ENCODE assay signal across 11 mouse cellular contexts in genomic region chr11:70657573-70657972, GRCm38 (mm10). TPM values are rescaled to one million over a fixed set of nuclear protein-coding genes. Genes with fewer than 3 reads are reported as not detected.
DNase-seq lines count a peak whose midpoint lies in the region; ATAC-seq and TF ChIP-seq lines count a peak whose summit lies in the region.
"Had no signal": no experiment of that assay in that cellular context is flagged by ENCODE, and none has a peak within 500 bp of the region (broad histone marks: within the 10 kb centered on the region; RNA-seq: fewer than 3 reads in every experiment).

No protein-coding gene starts in this region.

- H3K36me3 ChIP-seq in heart, embryonic 14.5 days (ENCODE audit: control insufficient read depth, insufficient read depth, low read length), result peaks cover 49% of the 10 kb centered on the region
- 0 out of 2 replicates have a peak, but pooled peaks cover under 1% of the 10 kb centered on the region for H3K36me3 ChIP-seq in stomach, embryonic 16.5 days (ENCODE audit: control insufficient read depth, insufficient read depth, low read length)
- peaks cover 3% of the 10 kb centered on the region; the same call in 1 of the 2 replicates for H3K36me3 ChIP-seq in stomach, postnatal 0 days (ENCODE audit: control insufficient read depth, insufficient read depth, low read length)
- peaks cover 21% of the 10 kb centered on the region for H3K36me3 ChIP-seq in embryonic facial prominence, embryonic 15.5 days
- peaks cover 31% of the 10 kb centered on the region for H3K36me3 ChIP-seq in limb, embryonic 15.5 days

- H3K9me3 ChIP-seq in heart, embryonic 14.5 days (ENCODE audit: control insufficient read depth, low read length), result no peaks in the 10 kb centered on the region
- no peaks in the 10 kb centered on the region for H3K9me3 ChIP-seq in stomach, embryonic 16.5 days (replicated peaks; ENCODE audit: control insufficient read depth, low read length)
- no peaks in the 10 kb centered on the region for H3K9me3 ChIP-seq in stomach, postnatal 0 days (ENCODE audit: control insufficient read depth, low read length)
- H3K9me3 ChIP-seq in embryonic facial prominence, embryonic 15.5 days (replicated peaks), result no peaks in the 10 kb centered on the region
- H3K9me3 ChIP-seq in limb, embryonic 15.5 days, result no peaks in the 10 kb centered on the region

- no peak for DNase-seq in heart, postnatal 25 days (ENCODE audit: low spot score)
- DNase-seq in stomach, postnatal 0 days (ENCODE audit: low spot score), result no peak
- DNase-seq: lung, adult 2 months; midbrain, embryonic 14.5 days had no signal

- H3K4me1 ChIP-seq in heart, embryonic 14.5 days (ENCODE audit: control insufficient read depth in 2 of 2, insufficient read depth in 2 of 2, low read length in 2 of 2), result peaks cover 32 to 40% of the 10 kb centered on the region in 2 experiments
- H3K4me1 ChIP-seq in stomach, embryonic 16.5 days (ENCODE audit: control insufficient read depth, insufficient read depth, low read length), result peaks cover 24% of the 10 kb centered on the region
- H3K4me1 ChIP-seq in stomach, postnatal 0 days (replicated peaks; ENCODE audit: control insufficient read depth, insufficient read depth), result peaks cover 5% of the 10 kb centered on the region; the same call in 1 of the 2 replicates
- H3K4me1 ChIP-seq in embryonic facial prominence, embryonic 15.5 days, result peaks cover 38% of the 10 kb centered on the region
- H3K4me1 ChIP-seq in limb, embryonic 15.5 days, result peaks cover 49% of the 10 kb centered on the region

- H3K9ac ChIP-seq in heart, embryonic 14.5 days (ENCODE audit: low read length), result peak overlapping the region; percentile 99
- no peak overlapping the region for H3K9ac ChIP-seq in stomach, embryonic 16.5 days (ENCODE audit: low read length)
- H3K9ac ChIP-seq in stomach, postnatal 0 days (ENCODE audit: low read length), result no peak overlapping the region
- H3K9ac ChIP-seq in embryonic facial prominence, embryonic 15.5 days, result no peak overlapping the region
- H3K9ac ChIP-seq in limb, embryonic 15.5 days, result no peak overlapping the region

- H3K4me3 ChIP-seq in heart, embryonic 14.5 days (ENCODE audit: control insufficient read depth in 1 of 2, insufficient read depth in 1 of 2, low read depth in 1 of 2, low read length in 2 of 2), result peak overlapping the region; percentile 79 to 97
- H3K4me3 ChIP-seq in stomach, embryonic 16.5 days (replicated peaks; ENCODE audit: low read length), result no peak overlapping the region
- no peak overlapping the region for H3K4me3 ChIP-seq in stomach, postnatal 0 days (ENCODE audit: low read depth, low read length)
- peak overlapping the region; percentile 5; the same call in 1 of the 2 replicates for H3K4me3 ChIP-seq in embryonic facial prominence, embryonic 15.5 days (replicated peaks)
- H3K4me3 ChIP-seq in limb, embryonic 15.5 days, result peak overlapping the region; percentile 100; the same call in 1 of the 2 replicates

- peak overlapping the region; percentile 85 to 98 for H3K27ac ChIP-seq in heart, embryonic 14.5 days (replicated peaks in 1 of 2; ENCODE audit: control insufficient read depth in 1 of 2, insufficient read depth in 1 of 2, low read depth in 2 of 2, low read length in 2 of 2)
- 0 out of 2 replicates have a peak overlapping the region, but pooled peaks have one; percentile 99 for H3K27ac ChIP-seq in stomach, embryonic 16.5 days (ENCODE audit: low read length)
- H3K27ac ChIP-seq in stomach, postnatal 0 days (replicated peaks), result no peak overlapping the region
- H3K27ac ChIP-seq in embryonic facial prominence, embryonic 15.5 days (replicated peaks), result peak overlapping the region; percentile 99; the same call in 1 of the 2 replicates
- H3K27ac ChIP-seq in limb, embryonic 15.5 days, result peak overlapping the region; percentile 99
- H3K27ac ChIP-seq: hindbrain, postnatal 0 days had no signal

- H3K4me2 ChIP-seq in heart, embryonic 14.5 days (ENCODE audit: low read length), result peak overlapping the region; percentile 90
- no peak overlapping the region for H3K4me2 ChIP-seq in stomach, embryonic 16.5 days (ENCODE audit: low read depth, low read length)
- H3K4me2 ChIP-seq in stomach, postnatal 0 days (replicated peaks; ENCODE audit: low read depth), result no peak overlapping the region
- no peak overlapping the region for H3K4me2 ChIP-seq in embryonic facial prominence, embryonic 15.5 days (replicated peaks)
- H3K4me2 ChIP-seq in limb, embryonic 15.5 days, result 0 out of 2 replicates have a peak overlapping the region, but pooled peaks have one; percentile 89

- 29% methylated on average over 6 of the region's 6 CpGs for WGBS in heart, embryonic 14.5 days
- 50% methylated on average over 6 of the region's 6 CpGs for WGBS in stomach, embryonic 16.5 days
- 59% methylated on average over 6 of the region's 6 CpGs for WGBS in stomach, postnatal 0 days
- WGBS in embryonic facial prominence, embryonic 15.5 days, result 46% methylated on average over 6 of the region's 6 CpGs
- 40% methylated on average over 6 of the region's 6 CpGs for WGBS in limb, embryonic 15.5 days

- TF ChIP-seq EP300 in stomach, postnatal 0 days (optimal IDR thresholded peaks at IDR 0.05), result no peak

- intact Hi-C loops in heart, postnatal 25 days (cut with DNase I), result loop anchor here (10.0 kb wide), 1 partner anchor 643 kb away; the partner anchor contains the start of genes Acadvl and Dlg4

- ATAC-seq in heart, embryonic 14.5 days (ENCODE audit: insufficient number of reproducible peaks, insufficient read depth, low FRiP score, low read depth), result no peak
- ATAC-seq in stomach, embryonic 16.5 days (ENCODE audit: insufficient read depth, low FRiP score), result no peak
- ATAC-seq in stomach, postnatal 0 days (ENCODE audit: low FRiP score, low TSS enrichment), result no peak
- ATAC-seq in embryonic facial prominence, embryonic 15.5 days (ENCODE audit: insufficient number of reproducible peaks, low FRiP score, low TSS enrichment, low read depth), result no peak
- ATAC-seq in limb, embryonic 15.5 days (ENCODE audit: insufficient number of reproducible peaks, low FRiP score, low TSS enrichment, low read depth), result no peak
- no peak for ATAC-seq in activated CD4-positive, CD25-positive, alpha-beta regulatory T cell, adult 4 months
- ATAC-seq: forebrain, embryonic 16.5 days; hindbrain, postnatal 0 days had no signal

- no peak for TF ChIP-seq CTCF in stomach, postnatal 0 days (IDR thresholded peaks at IDR 0.05; ENCODE audit: low read depth)

- H3K27me3 ChIP-seq in heart, embryonic 14.5 days (ENCODE audit: control insufficient read depth, insufficient read depth, low read length), result no peaks in the 10 kb centered on the region
- H3K27me3 ChIP-seq in stomach, embryonic 16.5 days (ENCODE audit: control insufficient read depth, insufficient read depth, low read length), result no peaks in the 10 kb centered on the region
- no peaks in the 10 kb centered on the region for H3K27me3 ChIP-seq in stomach, postnatal 0 days (ENCODE audit: control insufficient read depth, insufficient read depth, low read length)
- H3K27me3 ChIP-seq in embryonic facial prominence, embryonic 15.5 days, result no peaks in the 10 kb centered on the region
- no peaks in the 10 kb centered on the region for H3K27me3 ChIP-seq in limb, embryonic 15.5 days

RNA-seq across cellular contexts. Expression of gene Eno3, which starts 0.6 kb away (rescaled TPM):
- 468 and 495 TPM in 2 replicates for polyA plus RNA-seq in heart, embryonic 14.5 days (2014; fragmentation: Nextera tagmentation; extraction: Ambion mirVana)
- total RNA-seq in heart, postnatal 25 days (2021), result 1,000 to 10,000 TPM; 2,028 to 2,111 TPM
- polyA plus RNA-seq in stomach, embryonic 16.5 days (2015; fragmentation: Nextera tagmentation; extraction: Ambion mirVana), result 19.3 and 126 TPM in 2 replicates
- 9.6 and 10.8 TPM in 2 replicates for polyA plus RNA-seq in stomach, postnatal 0 days (2015; fragmentation: Nextera tagmentation; extraction: Ambion mirVana)
- 81.9 and 112 TPM in 2 replicates for polyA plus RNA-seq in embryonic facial prominence, embryonic 15.5 days (2015; fragmentation: Nextera tagmentation; extraction: Ambion mirVana)
- polyA plus RNA-seq in limb, embryonic 15.5 days (2015; fragmentation: Nextera tagmentation; extraction: Ambion mirVana), result 71.5 and 252 TPM in 2 replicates
- 10 to 100 TPM; 20.9 to 21.4 TPM for polyA plus RNA-seq in activated CD4-positive, CD25-positive, alpha-beta regulatory T cell, adult 4 months (2017; shearing (Covaris generic))

RNA-seq across cellular contexts. Expression of gene Pfn1, which starts 3.1 kb away (rescaled TPM):
- 1,353 and 1,384 TPM in 2 replicates for polyA plus RNA-seq in heart, embryonic 14.5 days (2014; fragmentation: Nextera tagmentation; extraction: Ambion mirVana)
- total RNA-seq in heart, postnatal 25 days (2021), result 100 to 1,000 TPM; 290 to 310 TPM
- polyA plus RNA-seq in stomach, embryonic 16.5 days (2015; fragmentation: Nextera tagmentation; extraction: Ambion mirVana), result 1,820 and 1,821 TPM in 2 replicates
- 1,446 and 1,550 TPM in 2 replicates for polyA plus RNA-seq in stomach, postnatal 0 days (2015; fragmentation: Nextera tagmentation; extraction: Ambion mirVana)
- polyA plus RNA-seq in embryonic facial prominence, embryonic 15.5 days (2015; fragmentation: Nextera tagmentation; extraction: Ambion mirVana), result 1,669 and 1,769 TPM in 2 replicates
- polyA plus RNA-seq in limb, embryonic 15.5 days (2015; fragmentation: Nextera tagmentation; extraction: Ambion mirVana), result 1,605 and 1,679 TPM in 2 replicates
- 1,000 to 10,000 TPM; 3,856 to 4,120 TPM for polyA plus RNA-seq in activated CD4-positive, CD25-positive, alpha-beta regulatory T cell, adult 4 months (2017; shearing (Covaris generic))

RNA-seq across cellular contexts. Expression of gene Slc25a11, which starts 10.3 kb away (rescaled TPM):
- polyA plus RNA-seq in heart, embryonic 14.5 days (2014; fragmentation: Nextera tagmentation; extraction: Ambion mirVana), result 290 and 303 TPM in 2 replicates
- total RNA-seq in heart, postnatal 25 days (2021), result 100 to 1,000 TPM; 550 to 562 TPM
- 163 and 169 TPM in 2 replicates for polyA plus RNA-seq in stomach, embryonic 16.5 days (2015; fragmentation: Nextera tagmentation; extraction: Ambion mirVana)
- 120 and 121 TPM in 2 replicates for polyA plus RNA-seq in stomach, postnatal 0 days (2015; fragmentation: Nextera tagmentation; extraction: Ambion mirVana)
- polyA plus RNA-seq in embryonic facial prominence, embryonic 15.5 days (2015; fragmentation: Nextera tagmentation; extraction: Ambion mirVana), result 171 and 176 TPM in 2 replicates
- polyA plus RNA-seq in limb, embryonic 15.5 days (2015; fragmentation: Nextera tagmentation; extraction: Ambion mirVana), result 165 and 188 TPM in 2 replicates
- polyA plus RNA-seq in activated CD4-positive, CD25-positive, alpha-beta regulatory T cell, adult 4 months (2017; shearing (Covaris generic)), result 100 to 1,000 TPM in 1 of 2 experiments, 10 to 100 TPM in 1; 80.4 to 124 TPM

RNA-seq across cellular contexts. Expression of gene Rnf167, which starts 10.5 kb away (rescaled TPM):
- polyA plus RNA-seq in heart, embryonic 14.5 days (2014; fragmentation: Nextera tagmentation; extraction: Ambion mirVana), result 73.2 and 75.9 TPM in 2 replicates
- total RNA-seq in heart, postnatal 25 days (2021), result 10 to 100 TPM; 48.0 to 54.0 TPM
- 104 and 111 TPM in 2 replicates for polyA plus RNA-seq in stomach, embryonic 16.5 days (2015; fragmentation: Nextera tagmentation; extraction: Ambion mirVana)
- polyA plus RNA-seq in stomach, postnatal 0 days (2015; fragmentation: Nextera tagmentation; extraction: Ambion mirVana), result 62.8 and 70.5 TPM in 2 replicates
- polyA plus RNA-seq in embryonic facial prominence, embryonic 15.5 days (2015; fragmentation: Nextera tagmentation; extraction: Ambion mirVana), result 129 and 147 TPM in 2 replicates
- 124 TPM in 2 replicates for polyA plus RNA-seq in limb, embryonic 15.5 days (2015; fragmentation: Nextera tagmentation; extraction: Ambion mirVana)
- 100 to 1,000 TPM; 281 to 288 TPM for polyA plus RNA-seq in activated CD4-positive, CD25-positive, alpha-beta regulatory T cell, adult 4 months (2017; shearing (Covaris generic))

RNA-seq across cellular contexts. Expression of gene Spag7, which starts 11.6 kb away (rescaled TPM):
- polyA plus RNA-seq in heart, embryonic 14.5 days (2014; fragmentation: Nextera tagmentation; extraction: Ambion mirVana), result 177 TPM in 2 replicates
- total RNA-seq in heart, postnatal 25 days (2021), result 10 to 100 TPM; 89.8 to 99.5 TPM
- 148 and 149 TPM in 2 replicates for polyA plus RNA-seq in stomach, embryonic 16.5 days (2015; fragmentation: Nextera tagmentation; extraction: Ambion mirVana)
- polyA plus RNA-seq in stomach, postnatal 0 days (2015; fragmentation: Nextera tagmentation; extraction: Ambion mirVana), result 77.7 and 79.4 TPM in 2 replicates
- 155 and 164 TPM in 2 replicates for polyA plus RNA-seq in embryonic facial prominence, embryonic 15.5 days (2015; fragmentation: Nextera tagmentation; extraction: Ambion mirVana)
- 149 and 172 TPM in 2 replicates for polyA plus RNA-seq in limb, embryonic 15.5 days (2015; fragmentation: Nextera tagmentation; extraction: Ambion mirVana)
- 100 to 1,000 TPM; 126 to 150 TPM for polyA plus RNA-seq in activated CD4-positive, CD25-positive, alpha-beta regulatory T cell, adult 4 months (2017; shearing (Covaris generic))

Comparison
In these comparisons a context has a peak if more than half of its experiments do, and no peak if none do; other contexts are left out.
1. H3K4me2 ChIP-seq: peak in heart, embryonic 14.5 days (single experiment) and limb, embryonic 15.5 days (single experiment); none in stomach, embryonic 16.5 days (single experiment), stomach, postnatal 0 days (single experiment) and embryonic facial prominence, embryonic 15.5 days (single experiment).
2. H3K4me3 ChIP-seq: peak in heart, embryonic 14.5 days (2 of 2), embryonic facial prominence, embryonic 15.5 days (single experiment) and limb, embryonic 15.5 days (single experiment); none in stomach, embryonic 16.5 days (single experiment) and stomach, postnatal 0 days (single experiment).